Mouse (Mus musculus) heart, embryonic 16.5 days (tissue): Measurements from ENCODE around the gene Taldo1. TPM values are rescaled to one million over a fixed set of nuclear protein-coding genes. Genes with fewer than 3 reads are reported as not detected.
A peak's percentile ranks its signal among the peaks of the same experiment; 100 is the strongest.
"Not testable (repeated sequence)": the region's sequence is repeated elsewhere in the genome, so short reads cannot be mapped to it uniquely, and the experiment has no call there.

ENCODE experiments used
- ATAC-seq: fragments of 200-750 bp; cut with Nextera tagmentation; replicated peaks from 2 replicates; pipeline ENCODE4 v1.8.0; 2017; ENCODE audit warnings: moderate number of reproducible peaks; ENCODE audit not compliant: insufficient read depth, low FRiP score; ENCODE audit errors: extremely low read depth
- H3K27ac ChIP-seq: fragments of 300-500 bp; sonication (generic); 2 replicates; pipeline ENCODE4 v1.5.1; 2014; ENCODE audit warnings: mild to moderate bottlenecking, low read length, control low read depth, moderate library complexity
- H3K27me3 ChIP-seq: fragments of 300-500 bp; sonication (generic); 2 replicates; pipeline ENCODE4 v1.6.1; 2014; ENCODE audit warnings: low read length, mixed read lengths; ENCODE audit not compliant: control insufficient read depth, insufficient read depth
- H3K36me3 ChIP-seq: fragments of 300-500 bp; sonication (generic); 2 replicates; pipeline ENCODE4 v1.6.1; 2014; ENCODE audit not compliant: control insufficient read depth, insufficient read depth
- H3K4me1 ChIP-seq: fragments of 300-500 bp; sonication (generic); 2 replicates; pipeline ENCODE4 v1.6.1; 2014; ENCODE audit warnings: low read length, mixed read lengths; ENCODE audit not compliant: control insufficient read depth, insufficient read depth
- H3K4me2 ChIP-seq: fragments of 300-500 bp; sonication (generic); 2 replicates; pipeline ENCODE4 v1.6.1; 2014; ENCODE audit warnings: low read depth, mild to moderate bottlenecking, control low read depth, low read length
- H3K4me3 ChIP-seq: fragments of 300-500 bp; sonication (generic); 2 replicates; pipeline ENCODE4 v1.5.1; 2014; ENCODE audit warnings: mild to moderate bottlenecking, control low read depth, low read length
- H3K9ac ChIP-seq: fragments of 300-500 bp; sonication (generic); 2 replicates; pipeline ENCODE4 v1.6.1; 2014; ENCODE audit warnings: low read length, control low read depth
- H3K9me3 ChIP-seq: fragments of 300-500 bp; sonication (generic); replicated peaks from 2 replicates; pipeline ENCODE4 v1.6.1; 2016; ENCODE audit warnings: low read length; ENCODE audit not compliant: control insufficient read depth
- WGBS: fragments of 180-500 bp; shearing (Covaris S2); extraction: QIAGEN DNeasy Blood & Tissue Kit; methylation state at CpG from one replicate; pipeline ENCODE4 v1.1.7; 2014; 5-methylcytosine and 5-hydroxymethylcytosine counted together
- polyA plus RNA-seq: library from polyadenylated mRNA; unstranded; fragments of >200 nt; fragmentation: Nextera tagmentation; extraction: Ambion mirVana; gene quantifications from 2 replicates; pipeline ENCODE4 v1.2.1, GENCODE M21; 2015

Taldo1 gene
- polyA plus RNA-seq, 1 experiment from 2014 or later = 257 TPM

- Histone ChIP-seq H3K9ac (no peak overlapping the region), H3K4me2 (no peak overlapping the region), H3K9me3 (no peaks in the 10 kb centered on the region), H3K36me3 (peaks cover 24% of the 10 kb centered on the region), H3K4me1 (peaks cover 12% of the 10 kb centered on the region), H3K27me3 (no peaks in the 10 kb centered on the region), H3K27ac (no peak overlapping the region), H3K4me3 (no peak overlapping the region)
- 29% methylated on average over 6 of the region's 6 CpGs for WGBS
- ATAC-seq = no peak
Observed at GRCm38 (mm10) chr7:141394771-141395170, 2.8 kb downstream of the Taldo1 start.

- no peak overlapping the region for H3K4me3 ChIP-seq
Observed at GRCm38 (mm10) chr7:141395348-141395747, 3.3 kb downstream of the Taldo1 start.

GRCm38 (mm10) chr7:141403305-141403704 lies 11.3 kb downstream of the Taldo1 start:
- Histone ChIP-seq H3K9ac (no peak overlapping the region), H3K4me1 (no peaks in the 10 kb centered on the region), H3K4me2 (no peak overlapping the region), H3K27ac (no peak overlapping the region), H3K36me3 (peaks cover 40% of the 10 kb centered on the region), H3K27me3 (no peaks in the 10 kb centered on the region), H3K4me3 (no peak overlapping the region), H3K9me3 (no peaks in the 10 kb centered on the region)
- ATAC-seq = no peak
- 43% methylated on average over 5 of the region's 5 CpGs for WGBS

More at GRCm38 (mm10) chr7:141395348-141395747, 3.3 kb downstream of the Taldo1 start:
- H3K27me3 ChIP-seq = no peaks in the 10 kb centered on the region
- H3K4me2 ChIP-seq = no peak overlapping the region
- H3K36me3 ChIP-seq = peaks cover 29% of the 10 kb centered on the region
- H3K9me3 ChIP-seq = no peaks in the 10 kb centered on the region
- WGBS = 83% methylated on average over 1 of the region's 1 CpGs
- H3K9ac ChIP-seq = no peak overlapping the region
- H3K27ac ChIP-seq = no peak overlapping the region
- peaks cover 12% of the 10 kb centered on the region for H3K4me1 ChIP-seq
- ATAC-seq = no peak

GRCm38 (mm10) chr7:141405466-141405865 lies 13.5 kb downstream of the Taldo1 start:
- peaks cover 31% of the 10 kb centered on the region for H3K36me3 ChIP-seq
- H3K4me1 ChIP-seq = peaks cover 4% of the 10 kb centered on the region; the same call in 1 of the 2 replicates
- ATAC-seq = no peak
- no peak overlapping the region for H3K4me3 ChIP-seq
- H3K9ac ChIP-seq = no peak overlapping the region
- no peak overlapping the region for H3K27ac ChIP-seq
- 75% methylated on average over 4 of the region's 4 CpGs for WGBS
- no peak overlapping the region for H3K4me2 ChIP-seq
- H3K9me3 ChIP-seq = no peaks in the 10 kb centered on the region
- no peaks in the 10 kb centered on the region for H3K27me3 ChIP-seq

GRCm38 (mm10) chr7:141407670-141408069 lies 15.7 kb downstream of the Taldo1 start:
- H3K4me1 ChIP-seq, ATAC-seq, H3K27me3 ChIP-seq, H3K27ac ChIP-seq, H3K4me3 ChIP-seq, H3K9me3 ChIP-seq, H3K4me2 ChIP-seq, H3K9ac ChIP-seq: not testable (repeated sequence)
- H3K36me3 ChIP-seq = peaks cover 18% of the 10 kb centered on the region
- 95% methylated on average over 7 of the region's 7 CpGs for WGBS

- H3K36me3 ChIP-seq = peaks cover 18% of the 10 kb centered on the region
- no peak overlapping the region for H3K4me2 ChIP-seq
- peaks cover 10% of the 10 kb centered on the region; the same call in 1 of the 2 replicates for H3K4me1 ChIP-seq
- H3K9me3 ChIP-seq = no peaks in the 10 kb centered on the region
- 13% methylated on average over 11 of the region's 11 CpGs for WGBS
- H3K4me3 ChIP-seq = no peak overlapping the region
- peak; percentile 61 for ATAC-seq
- no peaks in the 10 kb centered on the region for H3K27me3 ChIP-seq
- H3K27ac ChIP-seq = no peak overlapping the region
- no peak overlapping the region for H3K9ac ChIP-seq
Observed at GRCm38 (mm10) chr7:141408833-141409232, 16.8 kb downstream of the Taldo1 start.

- WGBS = 90% methylated on average over 8 of the region's 8 CpGs
- H3K4me3 ChIP-seq = no peak overlapping the region
- H3K9ac ChIP-seq = no peak overlapping the region
- no peaks in the 10 kb centered on the region for H3K9me3 ChIP-seq
- H3K27me3 ChIP-seq = no peaks in the 10 kb centered on the region
- H3K4me2 ChIP-seq = no peak overlapping the region
- ATAC-seq = no peak
- peaks cover 17% of the 10 kb centered on the region for H3K4me1 ChIP-seq
- peaks cover 18% of the 10 kb centered on the region for H3K36me3 ChIP-seq
- no peak overlapping the region for H3K27ac ChIP-seq
Observed at GRCm38 (mm10) chr7:141410631-141411030, 18.6 kb downstream of the Taldo1 start.

- H3K4me1 ChIP-seq = peaks cover 17% of the 10 kb centered on the region
- H3K4me2 ChIP-seq = no peak overlapping the region
- peaks cover 18% of the 10 kb centered on the region for H3K36me3 ChIP-seq
- H3K27ac ChIP-seq = no peak overlapping the region
- no peaks in the 10 kb centered on the region for H3K9me3 ChIP-seq
- no peak overlapping the region for H3K4me3 ChIP-seq
- WGBS = 93% methylated on average over 1 of the region's 1 CpGs
- no peaks in the 10 kb centered on the region for H3K27me3 ChIP-seq
- no peak for ATAC-seq
- H3K9ac ChIP-seq = peak overlapping the region; percentile 5; the same call in 1 of the 2 replicates
Observed at GRCm38 (mm10) chr7:141411667-141412066, 19.7 kb downstream of the Taldo1 start.

- 2% methylated on average over 16 of the region's 16 CpGs for WGBS
- peak overlapping the region; percentile 80 for H3K4me3 ChIP-seq
- H3K27me3 ChIP-seq = no peaks in the 10 kb centered on the region
- peak overlapping the region; percentile 87 for H3K4me2 ChIP-seq
- peaks cover 13% of the 10 kb centered on the region for H3K36me3 ChIP-seq
- H3K9ac ChIP-seq = peak overlapping the region; percentile 89
- peak overlapping the region; percentile 79 for H3K27ac ChIP-seq
- 0 out of 2 replicates have a peak, but pooled peaks have one; percentile 5 for ATAC-seq
- no peaks in the 10 kb centered on the region for H3K9me3 ChIP-seq
- H3K4me1 ChIP-seq = peaks cover 17% of the 10 kb centered on the region
Observed at GRCm38 (mm10) chr7:141413331-141413730, 21.3 kb downstream of the Taldo1 start.
